Mouse (Mus musculus): ENCODE data around the gene Taok3. TPM values are rescaled to one million over a fixed set of nuclear protein-coding genes. Genes with fewer than 3 reads are reported as not detected.

The Taok3 gene
- total and polyA plus RNA-seq, 3 experiments, result 3.1 to 7.8 (median 6.2) TPM

GRCm38 (mm10) chr5:117164923-117165322 lies 45.0 kb downstream of the Taok3 start:
- Histone ChIP-seq H3K27ac (no peak overlapping the region), H3K9ac (ENCODE audit: low read depth, low read length) (no peak overlapping the region), H3K4me3 (no peak overlapping the region), H3K36me3 (ENCODE audit: control insufficient read depth, insufficient read depth, low read length) (no peaks in the 10 kb centered on the region), H3K27me3 (ENCODE audit: control insufficient read depth, insufficient read depth, low read length) (no peaks in the 10 kb centered on the region), H3K79me2 (replicated peaks; ENCODE audit: control insufficient read depth, insufficient read depth, low read length) (no peaks in the 10 kb centered on the region), H3K4me1 (ENCODE audit: control insufficient read depth, insufficient read depth, low read length) (peaks cover 3% of the 10 kb centered on the region)
- TF ChIP-seq EP300 (IDR thresholded peaks at IDR 0.05; ENCODE audit: insufficient read depth, low read depth, low read length) (no peak), POLR2A (IDR thresholded peaks at IDR 0.05; ENCODE audit: insufficient read depth, low read depth, low read length) (no peak)
- DNase-seq, result no peak
- WGBS, result 100% methylated on average over 2 of the region's 2 CpGs
- intact Hi-C loops (cut with DNase I), result no loop called here

- Histone ChIP-seq H3K4me1 (ENCODE audit: control insufficient read depth, insufficient read depth, low read length) (peaks cover 1% of the 10 kb centered on the region), H3K27me3 (ENCODE audit: control insufficient read depth, insufficient read depth, low read length) (no peaks in the 10 kb centered on the region), H3K27ac (no peak overlapping the region), H3K79me2 (replicated peaks; ENCODE audit: control insufficient read depth, insufficient read depth, low read length) (no peaks in the 10 kb centered on the region), H3K36me3 (ENCODE audit: control insufficient read depth, insufficient read depth, low read length) (no peaks in the 10 kb centered on the region), H3K4me3 (no peak overlapping the region), H3K9ac (ENCODE audit: low read depth, low read length) (no peak overlapping the region)
- intact Hi-C loops (cut with DNase I), result no loop called here
- no peak for DNase-seq
- no peak for TF ChIP-seq EP300 (IDR thresholded peaks at IDR 0.05; ENCODE audit: insufficient read depth, low read depth, low read length)
- no peak for TF ChIP-seq POLR2A (IDR thresholded peaks at IDR 0.05; ENCODE audit: insufficient read depth, low read depth, low read length)
- no peak for TF ChIP-seq CTCF (IDR thresholded peaks at IDR 0.05)
- WGBS, result 65% methylated on average over 2 of the region's 2 CpGs
Measured at GRCm38 (mm10) chr5:117165946-117166345, 46.0 kb downstream of the Taok3 start.

GRCm38 (mm10) chr5:117166811-117167365 lies 47.0 kb downstream of the Taok3 start:
- WGBS, result 72% methylated on average over 11 of the region's 11 CpGs
- Histone ChIP-seq H3K4me3 (no peak overlapping the region), H3K36me3 (ENCODE audit: control insufficient read depth, insufficient read depth, low read length) (no peaks in the 10 kb centered on the region), H3K79me2 (replicated peaks; ENCODE audit: control insufficient read depth, insufficient read depth, low read length) (no peaks in the 10 kb centered on the region), H3K27ac (no peak overlapping the region), H3K4me1 (ENCODE audit: control insufficient read depth, insufficient read depth, low read length) (peaks cover 1% of the 10 kb centered on the region), H3K9ac (ENCODE audit: low read depth, low read length) (no peak overlapping the region), H3K27me3 (ENCODE audit: control insufficient read depth, insufficient read depth, low read length) (no peaks in the 10 kb centered on the region)
- TF ChIP-seq CTCF (IDR thresholded peaks at IDR 0.05) (no peak), POLR2A (IDR thresholded peaks at IDR 0.05; ENCODE audit: insufficient read depth, low read depth, low read length) (no peak)
- intact Hi-C loops (cut with DNase I), result no loop called here
- no peak for DNase-seq

- H3K27me3 ChIP-seq (ENCODE audit: control insufficient read depth, insufficient read depth, low read length), result no peaks in the 10 kb centered on the region
- H3K27ac ChIP-seq, result no peak overlapping the region
- 90% methylated on average over 14 of the region's 14 CpGs for WGBS
- H3K4me3 ChIP-seq, result no peak overlapping the region
- DNase-seq, result no peak
- intact Hi-C loops (cut with DNase I), result no loop called here
- H3K79me2 ChIP-seq (replicated peaks; ENCODE audit: control insufficient read depth, insufficient read depth, low read length), result no peaks in the 10 kb centered on the region
- no peaks in the 10 kb centered on the region for H3K36me3 ChIP-seq (ENCODE audit: control insufficient read depth, insufficient read depth, low read length)
- no peak overlapping the region for H3K9ac ChIP-seq (ENCODE audit: low read depth, low read length)
- TF ChIP-seq CTCF (IDR thresholded peaks at IDR 0.05) (no peak), POLR2A (IDR thresholded peaks at IDR 0.05; ENCODE audit: insufficient read depth, low read depth, low read length) (no peak), EP300 (IDR thresholded peaks at IDR 0.05; ENCODE audit: insufficient read depth, low read depth, low read length) (no peak)
- H3K4me1 ChIP-seq (ENCODE audit: control insufficient read depth, insufficient read depth, low read length), result no peaks in the 10 kb centered on the region
Measured at GRCm38 (mm10) chr5:117168351-117169100, 48.6 kb downstream of the Taok3 start.

GRCm38 (mm10) chr5:117174057-117174456 lies 54.1 kb downstream of the Taok3 start:
- H3K27me3 ChIP-seq (ENCODE audit: control insufficient read depth, insufficient read depth, low read length), result no peaks in the 10 kb centered on the region
- H3K4me3 ChIP-seq, result no peak overlapping the region
- H3K9ac ChIP-seq (ENCODE audit: low read depth, low read length), result no peak overlapping the region
- DNase-seq, result no peak
- intact Hi-C loops (cut with DNase I), result no loop called here
- no peak overlapping the region for H3K27ac ChIP-seq
- no peaks in the 10 kb centered on the region for H3K36me3 ChIP-seq (ENCODE audit: control insufficient read depth, insufficient read depth, low read length)
- TF ChIP-seq CTCF (IDR thresholded peaks at IDR 0.05), result no peak
- no peak for TF ChIP-seq POLR2A (IDR thresholded peaks at IDR 0.05; ENCODE audit: insufficient read depth, low read depth, low read length)
- no peak for TF ChIP-seq EP300 (IDR thresholded peaks at IDR 0.05; ENCODE audit: insufficient read depth, low read depth, low read length)
- H3K4me1 ChIP-seq (ENCODE audit: control insufficient read depth, insufficient read depth, low read length), result no peaks in the 10 kb centered on the region
- 97% methylated on average over 7 of the region's 7 CpGs for WGBS
- no peaks in the 10 kb centered on the region for H3K79me2 ChIP-seq (replicated peaks; ENCODE audit: control insufficient read depth, insufficient read depth, low read length)

GRCm38 (mm10) chr5:117175896-117176295 lies 56.0 kb downstream of the Taok3 start:
- DNase-seq, result no peak
- H3K27me3 ChIP-seq (ENCODE audit: control insufficient read depth, insufficient read depth, low read length), result no peaks in the 10 kb centered on the region
- no peak overlapping the region for H3K9ac ChIP-seq (ENCODE audit: low read depth, low read length)
- no peaks in the 10 kb centered on the region for H3K4me1 ChIP-seq (ENCODE audit: control insufficient read depth, insufficient read depth, low read length)
- TF ChIP-seq EP300 (IDR thresholded peaks at IDR 0.05; ENCODE audit: insufficient read depth, low read depth, low read length) (no peak), CTCF (IDR thresholded peaks at IDR 0.05) (no peak), POLR2A (IDR thresholded peaks at IDR 0.05; ENCODE audit: insufficient read depth, low read depth, low read length) (no peak)
- intact Hi-C loops (cut with DNase I), result no loop called here
- H3K79me2 ChIP-seq (replicated peaks; ENCODE audit: control insufficient read depth, insufficient read depth, low read length), result no peaks in the 10 kb centered on the region
- no peaks in the 10 kb centered on the region for H3K36me3 ChIP-seq (ENCODE audit: control insufficient read depth, insufficient read depth, low read length)
- H3K27ac ChIP-seq, result no peak overlapping the region
- 61% methylated on average over 8 of the region's 8 CpGs for WGBS
- no peak overlapping the region for H3K4me3 ChIP-seq
